Mouse (Mus musculus): ENCODE measurements at regions not wholly inside any gene's neighbourhood (a gene's known extent, or its start where the extent isn't known, plus 50 kb on each side); places are given as distances from the start of the nearest gene placed in this dataset.

DNA sequence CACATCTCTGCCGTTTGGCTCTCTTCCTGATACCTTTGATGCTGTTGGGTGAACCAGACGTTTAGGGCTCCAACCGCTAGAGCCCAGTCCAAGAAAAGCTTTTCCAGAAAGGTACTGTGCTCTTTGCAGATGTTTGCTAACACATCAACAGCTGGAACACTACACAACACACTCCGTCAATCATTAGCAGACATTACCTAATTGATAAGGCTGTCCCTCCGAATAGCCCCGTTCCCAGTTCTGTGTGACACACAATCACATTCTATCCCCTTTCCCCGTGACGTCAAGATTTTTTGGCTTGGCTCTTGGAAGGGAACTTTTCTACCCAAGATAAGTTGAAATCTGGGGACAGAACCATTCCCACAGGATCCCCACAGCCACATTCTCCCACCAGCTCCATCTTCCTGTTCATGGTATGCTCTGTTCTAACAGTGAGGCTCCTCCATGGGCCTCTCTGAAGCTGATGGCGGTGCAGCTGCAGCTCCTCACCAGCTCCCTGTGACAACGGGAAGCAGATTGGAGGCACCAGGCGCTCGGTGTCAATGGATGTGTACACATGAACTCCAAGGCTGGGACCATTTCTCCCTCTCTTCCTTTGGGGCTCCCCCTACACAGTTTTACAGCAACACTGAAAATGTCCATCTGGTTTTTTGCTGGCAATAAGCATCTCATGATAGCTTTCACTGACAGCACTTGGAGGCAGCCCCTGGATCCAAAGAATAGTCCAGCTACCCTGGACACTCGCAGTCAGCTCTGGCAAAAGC, 122.6 kb upstream of the Tbx20 start:
- no peak for TF ChIP-seq CTCF (IDR thresholded peaks at IDR 0.05; ENCODE audit: low read depth)
- peak; percentile 35; the same call in 1 of the 2 replicates for TF ChIP-seq EP300 (IDR thresholded peaks at IDR 0.05; ENCODE audit: low read depth)

Measured in heart, postnatal 0 days (tissue).